Mouse (Mus musculus): ENCODE measurements around the gene Spint2. TPM values are rescaled to one million over a fixed set of nuclear protein-coding genes. Genes with fewer than 3 reads are reported as not detected.

Gene Spint2
- polyA plus RNA-seq, 1 experiment from 2014 or later: 63.4 TPM

DNA sequence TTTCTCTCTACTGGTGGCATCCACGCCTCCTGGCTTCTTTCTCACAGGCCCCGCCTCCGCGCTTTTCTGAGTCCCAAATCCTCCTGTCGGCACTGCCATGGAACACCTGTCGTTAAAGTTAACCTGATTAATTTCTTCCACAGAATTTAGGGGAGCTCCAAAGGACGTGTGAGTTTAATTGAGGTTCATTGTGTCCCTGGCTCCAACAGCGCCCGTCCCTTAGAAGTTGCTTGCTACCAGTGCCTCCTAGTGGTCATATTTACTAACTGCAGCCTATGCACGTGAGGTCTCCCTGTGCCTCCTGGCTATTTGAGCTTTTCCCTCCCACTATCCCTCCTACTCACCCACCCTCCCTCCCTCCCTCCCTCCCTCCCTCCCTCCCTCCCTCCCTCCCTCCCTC is 15.3 kb upstream of the Spint2 start:
- Histone ChIP-seq H3K27ac (no peak overlapping the region), H3K9me3 (no peaks in the 10 kb centered on the region), H3K4me3 (no peak overlapping the region), H3K27me3 (ENCODE audit: insufficient read depth, poor library complexity, severe bottlenecking) (peaks cover 32% of the 10 kb centered on the region; the same call in 1 of the 2 replicates), H3K36me3 (no peaks in the 10 kb centered on the region), H3K4me1 (peaks cover 17% of the 10 kb centered on the region)
- WGBS: 13% methylated on average over 10 of the region's 10 CpGs
- DNase-seq (ENCODE audit: low spot score): no peak

DNA sequence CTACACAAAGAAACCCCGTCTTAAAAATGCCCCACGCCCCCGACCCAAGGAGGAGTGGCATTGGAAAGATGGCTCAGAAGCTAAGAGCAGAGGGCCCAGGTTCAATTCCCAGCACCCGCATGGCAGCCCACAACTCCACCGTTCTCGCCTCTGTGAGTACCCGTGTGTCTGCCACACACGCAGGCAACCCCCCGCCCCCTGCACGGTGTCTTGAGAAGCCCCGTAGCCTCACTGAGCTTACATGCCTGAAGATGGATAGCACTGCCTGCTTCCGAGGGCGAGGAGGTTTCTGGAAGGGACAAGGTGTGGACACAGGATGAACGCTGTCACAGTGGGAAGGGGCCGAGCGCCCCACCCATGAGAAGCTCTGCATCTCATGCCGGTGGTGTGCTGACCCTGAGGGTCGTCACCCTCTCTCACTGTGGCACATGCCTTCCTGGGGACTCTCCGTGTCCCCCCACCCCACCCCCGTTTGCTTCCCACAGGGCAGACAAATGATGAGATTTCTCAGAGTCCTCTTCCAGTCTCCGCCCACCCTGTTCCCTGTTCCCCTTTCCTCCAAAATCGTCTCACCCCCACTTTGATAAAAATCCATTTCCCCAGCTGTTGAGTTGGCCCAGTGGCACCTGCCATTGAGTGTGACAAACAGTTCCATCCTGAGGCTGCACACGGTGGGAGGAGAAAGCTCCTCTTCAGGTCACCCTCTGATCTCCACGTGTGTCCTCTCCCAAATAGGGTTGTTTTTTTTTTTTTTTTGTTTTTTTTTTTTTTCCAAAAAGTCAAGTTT is 14.3 kb upstream of the Spint2 start:
- H3K36me3 ChIP-seq: no peaks in the 10 kb centered on the region
- H3K9me3 ChIP-seq: no peaks in the 10 kb centered on the region
- H3K27ac ChIP-seq: no peak overlapping the region
- 74% methylated on average over 24 of the region's 24 CpGs for WGBS
- DNase-seq (ENCODE audit: low spot score): no peak
- H3K4me3 ChIP-seq: no peak overlapping the region
- H3K27me3 ChIP-seq (ENCODE audit: insufficient read depth, poor library complexity, severe bottlenecking): peaks cover 30% of the 10 kb centered on the region; the same call in 1 of the 2 replicates
- peaks cover 26% of the 10 kb centered on the region for H3K4me1 ChIP-seq

DNA sequence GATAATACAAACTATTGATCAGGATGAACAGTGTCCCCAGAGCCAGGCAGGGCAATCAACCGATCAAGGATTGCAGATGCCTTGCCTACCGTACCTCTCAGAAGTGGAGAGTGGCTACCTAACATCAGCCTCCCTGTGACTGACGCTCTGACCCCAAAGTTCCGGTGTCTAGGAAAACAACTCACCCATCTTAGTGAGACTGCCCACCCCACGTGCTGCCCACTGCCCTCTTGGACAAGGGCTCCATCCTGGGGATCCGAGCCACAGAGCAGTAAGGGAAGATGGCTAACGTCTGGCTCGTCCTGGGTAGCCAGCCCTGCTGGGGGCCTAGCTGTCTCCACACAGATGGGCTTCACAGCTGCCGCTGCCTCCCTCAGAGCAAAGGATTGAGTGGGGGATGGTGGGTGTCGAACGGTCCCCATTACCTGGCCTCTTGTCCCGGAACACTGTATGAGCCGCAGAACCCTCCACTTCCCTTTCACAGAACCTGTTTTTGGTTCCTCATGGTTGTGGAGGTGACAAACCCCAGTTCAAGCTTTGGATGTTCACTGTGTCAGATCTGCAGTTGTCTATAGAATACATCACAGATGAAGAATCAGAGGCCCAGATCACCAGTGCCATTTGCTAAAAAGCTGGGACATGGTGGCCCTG is 12.5 kb upstream of the Spint2 start:
- H3K27me3 ChIP-seq (ENCODE audit: insufficient read depth, poor library complexity, severe bottlenecking): peaks cover 49% of the 10 kb centered on the region
- H3K27ac ChIP-seq: peak overlapping the region; percentile 33; the same call in 1 of the 2 replicates
- WGBS: 61% methylated on average over 13 of the region's 13 CpGs
- peaks cover 43% of the 10 kb centered on the region for H3K4me1 ChIP-seq
- no peaks in the 10 kb centered on the region for H3K9me3 ChIP-seq
- no peaks in the 10 kb centered on the region for H3K36me3 ChIP-seq
- no peak for DNase-seq (ENCODE audit: low spot score)
- no peak overlapping the region for H3K4me3 ChIP-seq

DNA sequence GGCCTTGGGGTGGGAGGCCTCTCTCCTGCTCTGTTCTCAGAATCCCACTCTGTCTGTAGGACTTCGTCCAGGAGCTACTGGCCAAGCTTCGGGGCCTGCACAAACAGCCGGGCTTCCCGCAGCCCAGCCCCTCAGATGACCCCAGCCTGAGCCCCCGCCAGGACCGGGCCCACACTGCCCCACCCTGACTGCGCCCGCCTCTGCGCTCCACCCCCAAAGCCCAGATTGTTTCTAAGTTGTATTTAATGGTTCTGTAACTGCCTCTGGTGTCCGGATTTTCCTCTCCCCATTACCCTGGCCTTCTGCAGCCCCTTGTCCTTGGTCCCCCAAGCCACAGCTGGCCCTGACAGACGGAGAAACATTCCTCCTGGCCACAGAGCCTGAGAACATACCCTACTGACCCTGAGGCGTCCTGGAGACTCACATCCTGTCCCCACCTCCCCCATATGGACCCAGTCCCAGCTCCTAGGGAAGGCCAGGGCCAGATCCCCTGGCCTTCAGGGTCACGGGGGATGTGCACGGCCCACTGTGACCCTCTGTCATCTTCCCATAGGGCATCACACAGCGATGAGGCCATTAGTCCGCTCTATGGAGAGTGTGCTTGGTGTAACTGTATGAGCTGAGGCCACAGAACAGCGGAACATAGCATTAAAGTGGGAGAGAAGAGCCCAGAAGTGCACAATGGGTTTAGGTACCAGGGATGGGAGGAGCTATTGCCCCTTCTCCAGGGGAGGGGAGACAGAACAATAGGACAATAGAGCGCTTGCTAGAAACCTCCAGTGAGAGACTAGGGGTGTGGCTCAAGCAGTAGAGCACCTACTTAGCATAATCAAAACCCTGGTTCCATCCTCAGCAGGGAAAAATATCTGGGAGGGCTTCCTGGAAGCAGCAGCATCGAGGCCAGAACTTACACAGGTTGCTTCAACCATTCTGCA is 11.7 kb upstream of the Spint2 start:
- peak overlapping the region; percentile 5; the same call in 1 of the 2 replicates for H3K4me3 ChIP-seq
- WGBS: 35% methylated on average over 19 of the region's 19 CpGs

DNA sequence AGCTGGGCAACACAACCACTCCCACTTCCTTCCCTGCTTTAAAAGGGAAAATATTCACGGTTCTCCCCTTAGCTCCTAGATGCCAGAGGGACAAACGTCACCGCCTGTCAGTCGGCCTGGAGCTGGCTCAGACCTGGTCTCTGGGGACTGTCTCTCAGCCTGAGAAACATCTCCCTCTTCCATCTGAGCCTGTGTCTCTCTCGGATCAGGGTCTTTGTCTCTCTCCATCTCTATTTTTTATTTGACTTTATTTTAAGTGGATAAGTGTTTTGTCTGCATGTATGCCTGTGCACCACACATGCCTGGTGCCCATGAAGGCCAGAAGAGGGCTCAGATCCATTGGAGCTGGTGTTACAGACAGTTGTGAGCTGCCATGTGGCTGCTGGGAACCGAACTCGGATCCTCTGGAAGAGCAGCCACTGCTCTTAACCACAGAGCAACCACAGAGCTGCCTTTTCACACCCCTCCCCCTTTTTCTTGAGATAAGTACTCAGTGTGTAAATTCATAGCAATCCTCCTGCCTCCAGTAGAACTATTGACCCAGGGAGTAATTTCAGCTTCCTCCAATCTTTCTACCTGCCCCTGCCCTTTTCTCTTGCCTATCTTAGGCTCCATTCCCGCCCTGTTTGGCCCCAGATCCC is 10.9 kb upstream of the Spint2 start:
- Histone ChIP-seq H3K9me3 (no peaks in the 10 kb centered on the region), H3K4me1 (peaks cover 49% of the 10 kb centered on the region), H3K27me3 (ENCODE audit: insufficient read depth, poor library complexity, severe bottlenecking) (peaks cover 49% of the 10 kb centered on the region), H3K27ac (peak overlapping the region; percentile 82), H3K36me3 (no peaks in the 10 kb centered on the region), H3K4me3 (peak overlapping the region; percentile 27; the same call in 1 of the 2 replicates)
- DNase-seq (ENCODE audit: low spot score): no peak
- WGBS: 22% methylated on average over 8 of the region's 8 CpGs

More for the DNA sequence above, 11.7 kb upstream of the Spint2 start:
- Histone ChIP-seq H3K27me3 (ENCODE audit: insufficient read depth, poor library complexity, severe bottlenecking) (peaks cover 42% of the 10 kb centered on the region), H3K36me3 (no peaks in the 10 kb centered on the region), H3K4me1 (peaks cover 49% of the 10 kb centered on the region), H3K27ac (peak overlapping the region; percentile 82), H3K9me3 (no peaks in the 10 kb centered on the region)
- no peak for DNase-seq (ENCODE audit: low spot score)

DNA sequence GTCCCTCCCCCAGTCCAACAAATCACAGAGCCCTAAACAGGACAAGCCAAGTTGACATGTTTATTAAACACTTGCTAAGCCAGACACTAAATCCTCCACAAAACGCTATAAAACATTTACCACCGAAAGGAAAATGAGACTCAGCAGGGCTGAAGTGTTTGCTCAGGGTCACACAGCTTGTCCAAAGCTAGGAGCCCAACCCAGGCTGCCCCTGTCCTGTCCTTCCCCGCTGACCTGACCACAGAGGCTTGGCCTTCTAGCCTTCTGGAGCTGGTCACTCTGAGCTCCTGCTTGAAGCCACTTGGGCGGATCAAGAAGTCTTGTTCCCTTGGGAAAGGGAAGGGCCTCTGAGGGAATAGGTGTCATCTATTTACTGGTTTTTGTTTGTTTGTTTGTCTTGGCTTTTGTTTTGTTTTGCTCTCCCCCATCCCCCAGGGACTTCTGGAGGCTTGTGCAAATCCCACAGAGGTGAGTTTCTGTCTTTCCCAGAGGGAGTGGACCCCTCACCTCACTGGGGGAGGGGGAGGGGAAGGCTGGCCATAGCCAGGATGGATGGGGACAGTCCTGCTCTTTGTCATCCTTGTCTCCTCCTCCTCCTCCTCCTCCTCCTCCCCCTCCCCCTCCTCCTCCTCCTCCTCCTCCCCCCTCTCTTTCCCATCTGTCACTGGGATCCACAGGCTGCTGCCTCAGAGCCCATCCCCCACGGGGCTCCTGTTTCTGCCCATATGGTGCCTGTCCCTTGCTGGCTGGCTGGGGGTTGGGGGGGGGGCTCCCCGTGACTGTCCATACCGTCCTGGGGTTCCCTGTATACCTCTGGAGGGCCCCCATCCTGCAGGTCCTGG is 10.1 kb upstream of the Spint2 start:
- Histone ChIP-seq H3K4me3 (peak overlapping the region; percentile 27; the same call in 1 of the 2 replicates), H3K27ac (peak overlapping the region; percentile 82), H3K4me1 (peaks cover 49% of the 10 kb centered on the region), H3K9me3 (no peaks in the 10 kb centered on the region), H3K27me3 (ENCODE audit: insufficient read depth, poor library complexity, severe bottlenecking) (peaks cover 57% of the 10 kb centered on the region), H3K36me3 (no peaks in the 10 kb centered on the region)
- WGBS: 30% methylated on average over 7 of the region's 7 CpGs
- no peak for DNase-seq (ENCODE audit: low spot score)

DNA sequence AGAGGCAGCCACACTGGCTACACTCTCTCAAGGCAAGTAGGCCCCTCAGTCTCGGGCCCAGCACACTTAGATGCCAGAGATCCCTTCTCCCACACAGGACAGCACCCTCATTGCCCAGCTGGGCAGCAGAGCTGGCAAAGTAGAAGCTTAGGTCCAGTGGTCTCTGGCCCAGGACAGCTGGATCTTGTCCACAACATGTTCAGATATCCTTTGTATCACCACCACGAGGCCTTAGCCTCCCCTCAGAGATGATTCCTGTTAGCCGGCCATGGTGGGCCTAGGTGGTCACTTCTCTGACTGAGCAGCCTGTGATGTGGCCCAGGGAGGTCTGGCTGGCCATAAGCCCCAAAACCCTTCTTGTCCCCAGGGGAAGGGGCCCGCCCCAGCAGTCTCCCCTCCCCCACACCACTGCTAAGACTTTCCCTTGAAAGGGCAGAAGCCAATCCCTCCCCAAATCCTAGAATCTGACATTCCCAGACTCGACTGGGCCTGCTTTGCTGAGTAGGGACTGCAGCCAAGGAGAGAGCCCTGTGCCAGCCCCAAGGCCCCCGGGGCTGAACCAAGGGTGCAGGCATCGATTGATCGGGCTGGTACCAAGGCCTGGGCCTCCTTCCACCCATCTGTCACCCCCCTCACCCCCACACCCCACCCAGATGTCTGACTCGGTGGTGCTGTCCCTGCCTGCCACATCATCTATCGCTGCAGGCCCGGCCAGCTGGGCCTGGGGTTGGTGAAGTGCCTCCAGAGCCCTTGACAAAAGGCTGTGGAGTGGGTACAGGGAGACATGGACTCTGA is 9.2 kb upstream of the Spint2 start:
- Histone ChIP-seq H3K4me3 (no peak overlapping the region), H3K36me3 (no peaks in the 10 kb centered on the region), H3K9me3 (no peaks in the 10 kb centered on the region), H3K4me1 (peaks cover 49% of the 10 kb centered on the region), H3K27me3 (ENCODE audit: insufficient read depth, poor library complexity, severe bottlenecking) (peaks cover 60% of the 10 kb centered on the region), H3K27ac (peak overlapping the region; percentile 82)
- WGBS: 51% methylated on average over 11 of the region's 11 CpGs
- no peak for DNase-seq (ENCODE audit: low spot score)

DNA sequence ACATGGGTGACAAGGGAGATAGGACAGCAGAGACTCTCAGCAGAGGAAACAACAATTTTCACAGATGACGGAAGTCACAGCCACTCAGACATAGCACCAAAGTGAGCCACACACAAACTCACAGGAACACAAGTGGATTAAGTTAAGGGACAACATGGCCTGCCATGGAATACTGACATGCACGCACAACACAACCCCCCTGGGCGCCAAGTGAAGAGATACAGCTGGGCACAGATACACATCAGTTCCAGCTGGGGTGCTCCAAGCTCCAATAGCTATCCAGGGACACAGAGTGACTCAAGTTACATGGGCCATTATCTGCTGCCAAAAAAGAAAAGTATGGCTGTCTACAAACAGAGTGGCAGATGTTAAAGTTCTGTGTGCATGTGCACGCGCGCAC is 8.1 kb upstream of the Spint2 start:
- H3K9me3 ChIP-seq: no peaks in the 10 kb centered on the region
- peaks cover 49% of the 10 kb centered on the region for H3K4me1 ChIP-seq
- H3K4me3 ChIP-seq: peak overlapping the region; percentile 66
- 74% methylated on average over 6 of the region's 6 CpGs for WGBS
- no peak for DNase-seq (ENCODE audit: low spot score)
- no peaks in the 10 kb centered on the region for H3K36me3 ChIP-seq
- peaks cover 66% of the 10 kb centered on the region for H3K27me3 ChIP-seq (ENCODE audit: insufficient read depth, poor library complexity, severe bottlenecking)
- H3K27ac ChIP-seq: peak overlapping the region; percentile 83; the same call in 1 of the 2 replicates

DNA sequence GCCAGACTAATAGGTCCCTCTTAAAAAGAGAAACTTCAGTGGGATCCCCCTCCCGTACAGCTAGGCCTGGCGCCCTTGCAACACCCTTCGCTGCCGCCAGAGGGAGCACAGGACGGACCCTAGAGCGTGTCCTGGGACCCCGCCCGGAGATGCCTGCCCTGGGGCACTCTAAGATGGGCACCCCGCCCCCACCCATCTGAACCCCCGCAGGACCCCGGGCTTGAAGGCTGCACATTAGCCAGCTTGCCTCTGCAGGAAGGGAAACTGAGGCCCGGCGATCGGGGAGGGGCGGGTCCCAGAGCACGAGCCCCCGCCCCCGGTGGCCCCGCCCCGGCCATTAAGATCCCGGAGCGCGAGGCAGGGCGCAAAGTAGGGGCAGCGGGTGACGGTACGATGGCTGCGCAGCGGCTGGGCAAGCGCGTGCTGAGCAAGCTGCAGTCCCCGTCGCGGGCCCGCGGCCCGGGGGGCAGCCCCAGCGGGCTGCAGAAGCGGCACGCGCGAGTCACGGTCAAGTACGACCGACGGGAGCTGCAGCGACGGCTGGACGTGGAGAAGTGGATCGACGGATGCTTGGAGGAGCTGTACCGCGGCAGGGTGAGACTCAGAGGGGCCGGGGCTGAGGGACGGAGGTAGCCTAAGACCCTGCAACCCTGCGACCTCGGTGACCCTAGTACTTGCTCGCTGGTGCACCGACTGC is 7.4 kb upstream of the Spint2 start, which contains the start of gene Ppp1r14a:
Gene Ppp1r14a (plus strand): TSS at position 367 of the 697 bp plus-strand sequence.
- Histone ChIP-seq H3K4me3 (peak within 1 kb of the TSS; percentile 66), H3K4me1 (peaks cover 49% of the 10 kb centered on the region), H3K36me3 (no peaks in the 10 kb centered on the region), H3K27me3 (ENCODE audit: insufficient read depth, poor library complexity, severe bottlenecking) (peaks cover 71% of the 10 kb centered on the region), H3K9me3 (no peaks in the 10 kb centered on the region), H3K27ac (peak within 1 kb of the TSS; percentile 83)
- WGBS: under 1% methylated on average over 59 of the region's 59 CpGs
- DNase-seq (ENCODE audit: low spot score): no peak

DNA sequence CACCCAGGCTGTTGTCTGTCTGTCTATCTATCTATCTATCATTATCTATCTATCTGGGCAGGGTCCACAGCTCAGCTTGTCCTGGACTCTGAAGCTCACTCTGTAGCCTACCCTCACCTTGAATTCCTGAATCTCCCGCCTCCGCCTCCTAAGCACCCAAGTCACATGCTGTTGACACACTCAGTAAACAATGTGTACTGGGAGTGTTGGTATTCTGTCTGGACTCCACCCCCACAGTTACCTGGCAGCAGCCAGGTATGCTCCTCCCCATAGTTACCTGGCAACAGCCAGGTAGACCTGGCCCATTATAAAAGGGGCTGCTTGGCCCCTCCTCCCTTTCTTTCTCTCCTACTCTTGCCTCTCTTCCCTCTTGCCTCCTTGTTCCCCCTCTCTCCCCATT is 6.4 kb upstream of the Spint2 start:
- no peak overlapping the region for H3K4me3 ChIP-seq
- H3K9me3 ChIP-seq: no peaks in the 10 kb centered on the region
- H3K4me1 ChIP-seq: peaks cover 42% of the 10 kb centered on the region
- no peak for DNase-seq (ENCODE audit: low spot score)
- 87% methylated on average over 2 of the region's 2 CpGs for WGBS
- H3K27ac ChIP-seq: no peak overlapping the region
- peaks cover 75% of the 10 kb centered on the region for H3K27me3 ChIP-seq (ENCODE audit: insufficient read depth, poor library complexity, severe bottlenecking)
- no peaks in the 10 kb centered on the region for H3K36me3 ChIP-seq

All from heart, embryonic 10.5 days (tissue).